Mouse (Mus musculus): ENCODE measurements around the gene Sh3rf3.

Gene Sh3rf3

DNA sequence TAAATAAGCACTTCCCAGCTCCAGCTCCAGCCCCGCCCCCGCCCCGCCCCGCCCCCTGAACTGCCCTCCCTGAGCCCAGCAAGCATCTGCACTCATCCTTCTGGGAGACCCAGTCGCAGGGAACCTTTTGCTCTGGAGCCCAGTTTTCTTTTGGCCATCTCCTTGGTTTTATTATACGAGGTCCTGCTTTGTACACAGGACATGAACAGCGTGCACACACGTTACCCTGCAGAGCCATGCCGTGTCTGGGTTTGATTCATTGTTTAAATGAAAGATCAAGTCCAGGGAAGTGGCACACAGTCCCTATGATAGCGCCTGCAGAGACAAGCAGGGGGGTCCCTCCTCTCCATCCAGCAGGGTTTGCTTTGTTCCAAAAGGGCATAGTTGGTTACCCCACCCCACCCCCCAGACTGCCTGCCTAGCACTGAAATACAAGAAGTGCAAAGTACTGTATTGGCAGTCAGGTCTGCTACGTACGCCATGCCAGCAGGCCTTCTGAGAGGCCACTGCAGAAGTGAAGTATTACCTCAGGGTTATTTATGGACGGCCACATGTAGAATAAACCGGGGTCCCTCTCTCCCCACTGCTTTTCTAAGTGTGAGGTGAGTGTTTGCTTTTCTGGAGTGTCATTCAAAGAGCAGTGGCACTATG is 41.5 kb downstream of the Sh3rf3 start:
- DNase-seq (ENCODE audit: low spot score in 2 of 2), result no peak

DNA sequence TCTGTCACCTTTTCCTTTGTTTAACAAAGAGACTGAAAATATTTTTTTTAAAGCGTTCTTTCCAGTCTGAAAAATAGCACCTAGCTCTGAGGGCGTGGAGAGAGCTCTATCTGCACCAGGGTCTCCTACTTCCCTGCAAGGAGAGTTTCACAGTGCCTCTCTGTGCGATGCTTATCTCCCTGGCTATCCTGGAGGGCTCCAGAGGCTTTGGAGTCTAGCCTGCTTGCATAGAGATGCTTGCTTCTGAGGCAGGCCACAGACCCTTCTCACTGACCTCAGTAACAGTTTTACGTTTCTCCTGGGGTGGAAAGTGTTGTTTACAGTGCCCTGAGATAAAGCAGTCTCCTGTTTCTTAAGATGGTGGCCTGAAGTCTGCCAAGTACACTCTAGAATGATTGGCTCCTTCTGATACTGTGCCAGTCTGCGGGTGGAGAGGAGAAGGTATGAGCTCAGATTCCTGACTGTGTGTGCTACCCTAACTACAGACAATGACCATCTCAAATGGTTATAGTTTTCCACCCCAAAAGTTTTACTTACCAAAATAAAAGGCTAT is 42.1 kb downstream of the Sh3rf3 start:
- no peak for DNase-seq (ENCODE audit: low spot score in 2 of 2)

DNA sequence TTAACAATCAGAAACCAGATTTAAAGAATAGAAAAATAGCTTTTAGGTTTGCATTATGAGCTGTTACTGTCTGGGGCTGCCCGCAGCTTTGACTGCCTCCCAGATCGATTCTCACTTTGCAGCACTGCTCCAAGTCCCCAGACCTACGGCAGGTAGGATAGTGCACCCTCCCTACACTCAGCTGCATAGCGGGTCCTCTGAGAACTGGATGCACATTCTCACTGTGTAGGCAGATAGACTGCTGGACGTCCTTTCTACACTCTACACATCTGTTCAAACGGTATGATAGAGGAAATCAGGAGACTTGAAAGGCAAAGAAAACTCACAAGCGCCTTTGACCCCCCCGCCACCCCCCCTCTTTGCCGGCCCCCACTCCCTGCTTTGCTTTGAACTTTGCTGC is 42.7 kb downstream of the Sh3rf3 start:
- no peak for DNase-seq (ENCODE audit: low spot score in 2 of 2)

DNA sequence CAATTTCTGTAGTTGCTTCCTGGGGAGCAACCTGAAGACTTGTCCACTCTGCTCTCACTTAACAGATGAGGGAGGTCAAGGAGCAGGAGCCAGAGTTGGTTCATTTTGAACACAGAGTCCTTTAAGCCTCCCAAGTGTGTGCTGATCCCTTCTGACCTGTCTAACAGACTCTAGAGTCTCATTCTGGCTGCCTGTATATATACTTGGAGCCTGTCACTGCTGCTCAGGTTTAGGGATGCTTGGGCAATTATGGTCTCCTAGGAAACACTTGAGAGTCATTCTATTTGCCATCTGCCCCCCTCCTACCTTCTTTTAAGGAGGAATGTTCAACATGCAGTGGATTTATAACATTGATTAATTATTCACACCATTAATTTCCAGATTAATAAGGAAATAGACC is 43.6 kb downstream of the Sh3rf3 start:
- DNase-seq (ENCODE audit: low spot score in 2 of 2), result no peak

DNA sequence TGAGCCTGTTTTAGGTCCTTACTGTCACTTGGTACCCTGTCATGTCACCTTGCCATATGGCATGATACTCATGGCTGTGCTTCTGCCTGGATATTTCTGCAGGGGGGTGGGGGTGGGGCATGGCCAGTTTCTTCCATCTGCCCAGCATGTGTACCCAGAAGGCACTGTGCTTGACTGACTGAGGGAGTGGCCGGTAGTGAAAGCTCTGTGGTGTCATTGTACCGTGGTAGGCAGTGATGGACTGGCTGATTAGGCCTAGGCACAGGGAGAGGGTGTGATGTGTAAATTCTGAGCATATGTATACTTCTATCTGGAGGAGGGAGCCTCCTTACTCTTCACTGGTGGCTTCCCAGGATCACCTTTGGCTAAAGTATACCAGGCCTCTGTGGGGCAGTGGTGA is 51.6 kb downstream of the Sh3rf3 start:
- no peak for DNase-seq (ENCODE audit: low spot score in 2 of 2)

DNA sequence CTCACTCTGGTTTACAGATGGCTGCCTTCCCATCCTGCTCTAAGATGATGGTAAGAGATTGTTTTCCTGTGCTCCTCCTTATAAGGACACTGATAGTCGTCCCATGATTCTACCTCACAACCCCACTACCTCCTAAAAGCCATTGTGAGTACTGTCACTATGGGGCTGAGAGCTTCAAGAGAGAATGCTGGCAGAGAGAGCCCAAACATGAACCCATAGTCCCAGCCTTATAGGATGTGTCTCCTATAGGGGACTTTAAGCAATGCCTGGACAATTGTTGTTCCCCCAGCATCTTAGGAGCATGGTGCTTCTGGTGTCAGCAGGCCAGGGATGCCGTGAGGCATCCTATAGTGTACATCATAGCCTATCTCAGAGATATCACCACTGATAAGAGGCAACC is 54.4 kb downstream of the Sh3rf3 start:
- DNase-seq (ENCODE audit: low spot score in 2 of 2), result no peak

DNA sequence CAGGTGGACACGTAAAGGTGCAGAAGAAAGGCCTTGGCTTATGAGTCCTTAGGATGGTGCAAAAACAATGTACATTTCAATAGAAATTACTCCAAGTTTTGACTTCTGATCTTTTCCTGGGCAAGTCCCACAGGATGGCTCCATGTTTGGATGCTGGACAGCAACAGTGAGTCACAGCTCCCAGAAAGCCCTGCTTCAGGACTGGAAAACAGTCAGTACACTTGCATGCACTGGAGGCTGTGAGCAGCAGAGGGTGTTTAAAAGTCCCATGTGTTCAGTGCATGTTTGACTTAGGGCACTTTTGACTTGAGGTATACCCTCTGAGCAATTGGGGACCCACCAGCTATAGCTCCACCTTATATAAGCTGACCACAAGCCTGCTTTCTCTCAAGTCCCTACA is 56.7 kb downstream of the Sh3rf3 start:
- DNase-seq (ENCODE audit: low spot score in 2 of 2), result no peak

DNA sequence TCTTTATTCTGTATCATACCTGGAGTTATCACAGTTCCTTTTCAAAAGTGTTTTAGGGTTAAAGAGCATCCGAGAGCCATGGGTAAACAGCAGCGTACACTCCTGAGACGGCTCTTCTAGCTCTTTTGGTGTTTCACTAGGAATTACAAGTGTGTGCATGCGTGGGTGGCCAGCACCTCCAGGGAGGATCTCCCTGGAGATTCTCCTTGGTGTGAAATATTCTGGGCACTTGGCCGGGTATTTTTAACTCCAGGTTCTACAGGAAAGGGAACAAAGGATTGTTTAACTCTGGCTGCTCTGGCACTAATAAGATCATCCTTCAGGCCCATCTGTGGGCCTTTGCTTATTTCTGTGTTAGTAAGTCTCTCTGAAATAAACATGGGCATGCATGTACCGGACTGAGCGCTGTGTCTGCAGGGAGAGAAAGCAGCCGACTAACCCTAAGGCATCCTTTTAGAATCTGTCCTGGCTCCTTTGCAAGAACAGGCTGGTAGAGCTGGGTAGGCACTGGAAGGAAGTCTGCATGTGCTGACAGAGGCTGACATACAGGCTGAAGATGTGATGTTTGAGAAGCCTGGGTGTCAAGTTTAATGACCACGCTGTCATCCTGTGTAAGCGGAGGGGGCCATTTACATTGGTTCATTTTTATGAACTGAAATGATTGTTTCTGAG is 58.1 kb downstream of the Sh3rf3 start:
- peak; percentile 50 to 73 for DNase-seq (ENCODE audit: low spot score in 2 of 2)

DNA sequence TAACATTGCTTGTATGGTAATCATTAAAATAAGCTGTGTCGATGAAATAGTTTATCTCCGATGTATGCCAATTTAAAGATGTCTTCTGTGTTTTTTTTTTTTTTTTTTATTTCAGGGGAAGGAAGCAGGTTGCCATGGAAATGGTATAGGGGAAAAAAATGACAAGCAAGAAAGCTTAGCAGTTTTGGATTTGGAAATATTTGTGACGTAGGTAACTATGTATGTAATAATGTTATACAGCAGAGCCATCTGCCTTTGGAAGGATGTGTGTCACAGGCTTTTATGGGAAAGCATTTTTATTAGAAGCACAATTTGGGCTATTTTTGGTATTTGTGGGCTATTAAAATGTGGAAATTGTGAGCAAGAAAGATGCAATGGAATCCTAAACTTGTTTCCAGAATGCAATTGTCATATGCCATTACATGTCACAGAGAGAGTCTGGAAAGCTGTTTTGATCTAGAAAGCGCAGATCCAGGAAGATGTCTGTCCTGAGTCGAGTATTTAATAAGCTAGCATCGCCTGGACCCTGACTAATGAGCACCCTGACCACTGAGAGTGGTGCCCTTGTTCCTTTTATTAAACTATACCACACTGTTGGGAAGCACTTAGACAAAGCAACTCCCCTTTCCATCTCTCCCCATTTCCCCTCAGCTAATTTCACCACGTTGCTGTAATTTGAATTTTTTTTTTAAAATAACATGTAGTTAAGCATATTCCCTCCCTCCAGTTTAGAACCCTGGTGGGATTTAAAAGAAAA is 58.8 kb downstream of the Sh3rf3 start:
- no peak for DNase-seq (ENCODE audit: low spot score in 2 of 2)

DNA sequence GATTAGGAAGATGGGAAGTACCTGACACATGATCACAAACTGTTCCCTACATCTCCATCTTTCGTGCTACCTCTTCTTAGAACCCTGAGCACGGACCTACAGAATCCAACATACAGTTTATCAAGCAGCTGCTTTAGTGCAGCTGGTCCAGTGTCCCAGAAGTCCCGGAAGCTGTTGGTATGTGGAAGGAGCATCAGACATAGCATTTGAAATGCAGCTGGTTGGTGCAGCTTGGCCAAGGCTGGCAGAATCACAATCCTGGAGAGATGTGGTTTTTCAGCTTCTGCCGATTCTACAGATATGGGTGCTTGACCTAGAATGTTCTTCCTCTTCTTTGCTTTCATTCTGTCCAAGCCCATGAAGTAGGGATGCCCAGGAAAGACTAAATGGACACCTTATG is 64.7 kb downstream of the Sh3rf3 start:
- no peak for DNase-seq (ENCODE audit: low spot score in 2 of 2)

DNA sequence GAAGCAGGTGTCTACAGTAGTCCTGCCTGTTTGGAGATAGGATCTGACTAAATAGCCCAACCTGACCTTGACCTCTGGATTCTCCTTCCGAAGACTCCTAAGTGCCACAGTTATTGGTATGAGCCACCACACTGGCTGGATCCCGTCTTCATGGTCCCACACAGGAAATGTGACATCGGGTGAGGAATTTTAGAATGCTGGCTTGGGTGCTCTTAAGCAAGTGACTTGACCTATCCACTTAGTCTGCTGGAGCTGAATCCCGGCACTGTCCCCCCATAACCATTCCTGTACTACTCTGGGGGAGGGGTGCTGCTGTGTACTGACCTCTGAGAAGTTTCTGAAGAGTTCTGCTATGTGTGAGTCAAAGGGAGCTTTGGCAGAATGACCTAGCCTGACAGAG is 65.5 kb downstream of the Sh3rf3 start:
- DNase-seq (ENCODE audit: low spot score in 2 of 2), result no peak

DNA sequence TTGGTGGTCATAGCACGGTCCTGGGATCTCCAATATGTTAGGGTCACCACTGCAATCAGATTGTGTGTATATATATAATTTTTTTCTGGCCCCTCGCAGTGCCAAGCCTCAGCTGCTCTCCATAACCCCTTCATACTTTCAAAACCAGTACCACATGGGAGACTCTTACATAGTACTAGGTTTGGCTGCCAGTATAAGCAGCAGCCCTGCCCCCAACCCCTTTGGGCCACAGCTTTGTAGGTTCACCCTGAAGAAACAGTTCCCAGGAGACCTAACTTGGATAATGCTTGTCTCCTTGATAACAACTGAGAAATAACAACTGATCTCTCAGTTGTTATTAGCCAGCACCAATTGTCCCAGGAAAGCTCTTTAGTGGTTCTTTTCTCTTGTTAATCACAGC is 69.6 kb downstream of the Sh3rf3 start:
- no peak for DNase-seq (ENCODE audit: low spot score in 2 of 2)

DNA sequence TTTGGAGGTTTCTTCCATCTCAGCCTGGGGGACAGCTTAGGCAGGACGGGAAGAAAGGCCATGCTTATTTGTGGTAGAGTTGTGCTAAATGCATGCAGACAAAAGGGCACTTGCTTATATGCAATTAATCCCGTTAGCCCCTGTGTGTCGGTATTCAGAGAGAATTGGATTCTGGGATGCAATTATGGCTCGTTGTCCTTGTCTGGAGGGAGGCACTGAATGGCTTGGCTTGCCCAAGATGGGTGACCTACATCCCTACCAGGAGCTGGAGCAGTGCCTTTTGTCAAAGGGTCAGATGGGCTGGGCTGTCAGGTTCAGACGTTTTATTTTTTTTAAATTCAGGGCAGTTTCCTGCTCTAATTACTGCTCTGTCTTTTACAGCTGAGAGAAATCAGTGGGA is 72.2 kb downstream of the Sh3rf3 start:
- no peak for DNase-seq (ENCODE audit: low spot score in 2 of 2)

DNA sequence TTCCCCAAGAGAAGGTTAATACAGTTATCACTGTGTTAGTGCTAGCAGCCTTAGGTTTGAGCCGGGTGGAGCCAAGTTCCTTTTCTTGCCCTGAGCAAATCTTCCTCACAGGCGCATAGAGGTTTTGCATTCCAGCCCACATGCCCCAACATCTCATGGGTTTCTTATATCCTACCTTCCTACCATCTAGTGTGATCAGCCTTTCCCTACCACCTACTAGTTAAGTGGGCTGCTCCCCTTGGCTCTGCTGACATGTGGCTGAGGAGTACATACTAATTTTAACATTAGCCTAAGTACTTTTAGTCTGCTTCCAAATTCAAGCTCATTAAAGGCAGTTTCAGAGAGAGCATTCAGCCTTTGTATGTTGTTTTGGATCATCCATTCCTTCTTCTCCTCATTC is 72.7 kb downstream of the Sh3rf3 start:
- DNase-seq (ENCODE audit: low spot score in 2 of 2), result peak in 1 of 2 experiments; percentile 25

DNA sequence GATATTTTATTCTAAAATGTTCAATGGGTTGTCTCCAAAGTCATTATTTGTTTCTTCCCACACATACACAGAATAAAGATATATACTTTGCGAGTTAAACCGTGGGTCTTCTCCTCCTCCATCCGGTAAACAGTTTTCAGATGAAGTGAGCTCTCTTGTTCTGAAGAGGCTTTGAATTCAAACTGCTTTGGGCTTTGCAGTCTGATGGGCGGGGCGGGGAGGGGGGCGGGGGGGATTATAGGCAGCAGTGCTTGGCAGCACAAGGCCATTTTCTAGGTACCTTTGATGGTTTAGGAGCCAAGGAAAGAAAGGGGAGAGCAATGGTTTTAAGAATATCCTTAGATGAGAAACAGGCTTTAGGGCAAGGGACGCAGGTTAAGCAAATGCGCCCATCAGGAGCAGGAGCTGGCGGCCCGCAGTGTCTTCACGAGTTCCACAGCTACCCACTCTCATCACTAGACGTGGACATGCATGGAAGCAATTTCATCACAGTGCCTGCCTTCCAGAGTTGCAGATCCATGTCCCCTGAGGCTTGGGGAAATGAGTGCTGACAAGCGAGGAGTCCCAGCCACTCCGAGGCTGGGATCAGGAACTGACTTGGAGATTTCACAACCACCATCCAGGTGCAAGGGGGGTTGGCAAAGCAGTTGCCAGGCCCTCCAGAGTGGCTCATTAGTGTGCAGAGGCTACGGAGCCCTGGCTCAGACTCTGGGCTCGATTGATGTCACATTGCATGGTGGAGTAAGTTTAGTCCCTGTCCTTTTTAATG is 77.7 kb downstream of the Sh3rf3 start:
- DNase-seq (ENCODE audit: low spot score in 2 of 2), result no peak

DNA sequence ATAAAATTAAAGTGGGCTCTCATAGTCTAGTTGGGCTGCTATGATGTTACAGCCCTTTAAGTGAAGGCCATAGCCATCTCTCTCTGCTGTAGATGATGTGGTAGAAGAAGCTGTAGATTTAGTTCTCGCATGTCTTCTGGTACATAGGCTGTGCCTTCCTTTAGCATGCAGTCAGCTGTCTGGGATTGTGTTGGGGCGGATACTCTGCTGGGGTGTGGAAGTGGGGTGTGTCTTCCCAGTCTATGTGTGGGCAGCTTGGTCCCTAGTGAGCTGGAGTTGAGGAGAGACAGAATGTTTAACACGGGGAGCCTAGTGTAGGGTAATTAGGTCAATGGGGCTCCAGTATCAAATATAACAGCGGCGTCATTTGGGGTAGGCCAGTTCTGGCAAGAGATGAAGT is 82.3 kb downstream of the Sh3rf3 start:
- DNase-seq (ENCODE audit: low spot score in 2 of 2), result peak in 1 of 2 experiments; percentile 54

DNA sequence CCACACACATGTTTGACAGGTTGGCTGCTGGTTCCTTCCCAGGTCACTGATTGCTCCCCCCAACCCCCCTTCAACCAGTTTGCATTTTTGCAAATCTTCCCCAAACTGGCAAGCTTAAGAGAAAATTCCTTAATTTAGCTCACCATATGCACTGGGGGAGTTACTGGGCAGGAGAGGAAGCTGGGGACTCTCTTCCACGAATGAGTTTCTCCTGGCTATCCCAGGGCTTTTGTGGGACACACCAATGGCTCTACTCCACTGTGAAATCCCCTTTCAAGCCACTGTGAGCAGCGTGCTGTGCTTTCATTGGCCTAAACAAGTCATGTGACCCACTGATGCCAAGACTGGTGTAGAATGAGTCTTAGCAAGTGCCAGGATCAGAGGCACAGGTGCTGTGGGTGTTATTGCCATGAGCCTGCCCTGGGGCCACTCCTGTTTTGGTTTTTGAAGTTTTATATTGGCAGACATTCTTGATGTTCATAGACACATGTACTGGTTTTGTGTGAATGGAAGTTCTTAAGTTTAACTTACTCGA is 83.9 kb downstream of the Sh3rf3 start:
- DNase-seq (ENCODE audit: low spot score in 2 of 2), result no peak

DNA sequence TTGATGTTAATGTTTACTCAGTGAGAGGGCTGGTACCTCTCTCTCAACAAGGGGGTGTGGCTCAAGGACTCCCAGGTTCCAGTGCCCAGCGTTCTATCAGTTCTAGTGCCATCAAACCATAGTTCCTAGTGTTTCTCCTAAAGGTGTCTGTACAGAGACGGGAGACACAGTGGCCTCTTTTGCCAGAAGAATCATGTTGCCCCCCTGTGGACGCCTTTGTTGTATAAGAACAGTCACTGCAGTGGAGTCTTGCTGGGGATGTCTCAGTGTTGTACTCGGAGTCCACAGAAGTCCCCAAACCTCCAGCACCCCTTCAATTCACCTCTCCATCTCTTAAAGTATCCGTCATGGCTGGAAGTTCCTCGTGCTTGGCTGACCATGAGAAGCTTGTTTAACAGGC is 92.1 kb downstream of the Sh3rf3 start:
- no peak for DNase-seq (ENCODE audit: low spot score in 2 of 2)

DNA sequence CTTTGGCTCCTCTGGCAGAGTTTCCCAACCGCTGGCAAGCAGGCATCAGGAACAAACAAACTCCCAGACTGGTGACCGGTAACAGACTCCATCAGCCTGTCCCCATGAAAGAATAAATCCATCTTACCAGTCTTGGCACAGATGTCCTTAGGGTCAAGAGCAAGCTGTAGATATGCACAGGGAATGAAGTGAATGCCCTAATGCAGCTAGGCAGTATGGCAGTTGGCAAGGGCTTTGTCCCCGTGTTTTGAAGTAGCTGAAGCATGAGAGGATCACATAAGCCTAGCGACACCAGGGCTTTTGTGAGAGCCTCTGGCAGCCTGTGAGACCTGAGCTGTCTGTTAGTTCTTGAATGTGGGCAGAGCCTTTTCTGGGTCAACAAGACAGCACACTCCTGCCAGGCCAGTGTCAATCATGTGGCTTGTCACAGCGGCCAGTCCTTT is 93.9 kb downstream of the Sh3rf3 start:
- DNase-seq (ENCODE audit: low spot score in 2 of 2), result no peak

DNA sequence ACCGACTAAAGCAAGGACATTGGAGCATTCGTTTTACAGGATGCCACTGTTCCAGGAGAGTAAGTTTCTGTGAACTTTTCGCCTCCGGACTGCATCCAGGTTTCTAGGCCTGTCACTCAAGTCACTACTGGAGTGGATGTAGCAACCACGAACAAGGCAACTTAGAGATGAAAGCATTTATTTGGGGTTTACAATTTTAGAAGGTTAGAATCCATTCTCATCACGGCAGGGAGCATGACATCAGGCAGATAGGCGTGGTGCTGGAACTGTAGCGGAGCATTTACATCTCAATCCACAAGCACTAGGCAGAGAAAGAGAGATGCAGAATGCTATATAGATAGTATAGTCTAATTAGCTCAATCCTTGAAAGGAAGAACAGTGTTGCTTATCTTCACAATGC is 95.3 kb downstream of the Sh3rf3 start:
- DNase-seq (ENCODE audit: low spot score in 2 of 2), result no peak
